Mouse (Mus musculus) testis, postnatal 10 days (tissue): Measurements from ENCODE around the gene Fam227b.

Source experiments
- DNase-seq: peaks from one replicate; pipeline ENCODE4 v3.0.0; 2021; ENCODE audit warnings: low spot score

The Fam227b gene

GRCm38 (mm10) chr2:126006088-126006487 is 145.7 kb downstream of the Fam227b start:
- DNase-seq, result peak; percentile 73

- no peak for DNase-seq
These were observed 149.5 kb downstream of the Fam227b start for GRCm38 (mm10) chr2:126002291-126002690.

- no peak for DNase-seq
These were observed 175.9 kb downstream of the Fam227b start for GRCm38 (mm10) chr2:125975808-125976345.

GRCm38 (mm10) chr2:125975206-125975605 is 176.6 kb downstream of the Fam227b start:
- DNase-seq, result no peak

GRCm38 (mm10) chr2:125973207-125973606 is 178.6 kb downstream of the Fam227b start:
- DNase-seq, result no peak

GRCm38 (mm10) chr2:125968811-125969210 is 183.0 kb downstream of the Fam227b start:
- DNase-seq, result no peak

DNA sequence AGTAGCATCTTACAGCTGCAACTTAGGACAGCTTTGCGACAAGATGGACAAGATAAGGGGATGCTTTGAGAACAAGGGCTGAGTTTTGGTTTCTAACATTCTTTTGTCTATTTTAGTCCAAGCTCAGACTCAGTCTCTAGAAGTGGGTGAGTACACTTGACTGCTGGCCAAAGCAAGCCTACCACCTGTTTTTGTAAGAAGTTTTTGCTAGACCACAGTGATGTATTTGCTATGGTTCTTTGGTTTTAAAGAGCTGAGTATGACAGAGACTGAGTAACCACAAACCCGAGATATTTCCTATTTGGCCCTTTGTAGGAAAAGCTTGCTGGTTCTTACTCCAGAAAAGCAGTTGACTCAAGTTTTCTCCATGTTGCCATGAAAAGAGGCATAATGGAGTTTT is 203.6 kb downstream of the Fam227b start:
- no peak for DNase-seq

DNA sequence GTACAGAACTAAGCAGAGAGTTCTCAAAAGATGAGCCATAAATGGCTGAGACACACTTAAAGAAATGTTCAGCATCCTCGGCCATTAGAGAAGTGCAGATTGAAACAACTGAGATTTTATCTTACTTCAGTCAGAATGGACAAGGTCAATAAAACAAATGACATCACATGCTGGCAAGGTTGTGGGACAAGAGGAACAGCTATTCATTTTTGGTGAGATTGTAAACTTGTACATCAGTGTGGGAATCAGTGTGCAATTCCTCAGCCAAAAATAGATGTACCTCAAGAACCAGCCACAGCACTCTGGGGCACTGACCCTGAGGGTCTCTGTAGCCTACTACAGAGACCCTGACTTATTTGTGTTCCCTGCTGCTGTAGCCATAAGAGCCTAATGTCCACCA is 208.5 kb downstream of the Fam227b start:
- no peak for DNase-seq

- no peak for DNase-seq
These were observed 210.6 kb downstream of the Fam227b start for GRCm38 (mm10) chr2:125941111-125941785.

DNA sequence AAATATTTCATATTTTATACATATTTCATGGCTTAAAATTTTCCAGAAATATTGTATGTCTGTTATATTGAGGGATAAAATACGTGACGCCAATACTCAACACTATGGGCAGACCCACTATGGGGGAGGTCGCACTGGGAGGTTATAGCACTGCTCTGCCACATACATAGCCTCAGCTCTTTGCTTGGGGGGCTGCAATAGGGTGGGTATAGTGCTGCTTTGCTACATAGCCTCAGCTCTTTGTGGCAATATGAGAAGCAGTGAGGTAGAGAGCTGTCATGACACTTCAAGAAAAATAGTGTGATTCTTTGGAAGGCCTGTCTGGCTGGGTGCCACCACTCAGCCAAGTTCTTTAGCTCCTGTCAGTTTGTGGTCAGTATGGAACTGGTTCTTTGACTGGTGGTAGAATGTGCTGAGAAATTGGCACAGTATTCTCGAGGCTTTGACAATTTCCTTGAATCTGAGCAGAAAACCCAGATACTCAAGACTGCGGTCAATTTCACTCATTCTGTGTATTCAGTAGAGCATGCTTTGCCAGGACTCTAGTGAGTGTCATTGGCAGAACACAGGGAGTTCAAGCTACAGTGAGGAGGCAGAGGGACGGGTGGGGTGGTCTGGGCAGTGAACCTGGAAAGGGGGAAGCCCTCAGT is 212.7 kb downstream of the Fam227b start:
- DNase-seq, result no peak

GRCm38 (mm10) chr2:125936396-125936795 is 215.4 kb downstream of the Fam227b start:
- no peak for DNase-seq

- DNase-seq, result no peak
These were observed 217.8 kb downstream of the Fam227b start for GRCm38 (mm10) chr2:125933977-125934376.
